Mouse (Mus musculus) gastrocnemius, postnatal 36 days (tissue): ENCODE measurements around the gene Dtl. TPM values are rescaled to one million over a fixed set of nuclear protein-coding genes. Genes with fewer than 3 reads are reported as not detected.
A peak's percentile ranks its signal among the peaks of the same experiment; 100 is the strongest.

Source experiments
- DNase-seq, 2 experiments: peaks; one replicate each; pipeline ENCODE4 v3.0.0; 2022
- intact Hi-C: fragments of 180-260 bp; cut with DNase I; formaldehyde crosslinking; loops from one replicate; pipeline ENCODE4 v1.15.1; 2025
- total RNA-seq, 2 experiments: library from RNA; stranded (reverse); gene quantifications; 2 replicates each; pipeline ENCODE4 v1.2.3; 2021

The Dtl gene
- total RNA-seq, 2 experiments from 2014 or later = 0.17 to 0.38 TPM

GRCm38 (mm10) chr1:191583836-191584235 lies 8.5 kb upstream of the Dtl start:
- DNase-seq = no peak
- intact Hi-C loops = no loop called here

- no peak for DNase-seq
- intact Hi-C loops = no loop called here
Measured at GRCm38 (mm10) chr1:191581641-191582040, 6.3 kb upstream of the Dtl start.

- no peak for DNase-seq
- intact Hi-C loops = no loop called here
Measured at GRCm38 (mm10) chr1:191579524-191579923, 4.2 kb upstream of the Dtl start.

- intact Hi-C loops = no loop called here
- DNase-seq = no peak
Measured at GRCm38 (mm10) chr1:191574871-191575457, 380 bp downstream of the Dtl start.

GRCm38 (mm10) chr1:191573906-191574639 lies 1.3 kb downstream of the Dtl start:
- no peak for DNase-seq
- intact Hi-C loops = no loop called here

GRCm38 (mm10) chr1:191570415-191570814 lies 4.9 kb downstream of the Dtl start:
- DNase-seq = no peak
- intact Hi-C loops = no loop called here

- intact Hi-C loops = loop anchor here (10.0 kb wide), 1 partner anchor 205 kb away; no protein-coding TSS in a partner anchor
- DNase-seq = no peak
Measured at GRCm38 (mm10) chr1:191569625-191570024, 5.7 kb downstream of the Dtl start.

- intact Hi-C loops = loop anchor here (10.0 kb wide), 1 partner anchor 203 kb away; no protein-coding TSS in a partner anchor
- no peak for DNase-seq
Measured at GRCm38 (mm10) chr1:191567859-191568258, 7.5 kb downstream of the Dtl start.

- no peak for DNase-seq
Measured at GRCm38 (mm10) chr1:191562823-191563365, 12.4 kb downstream of the Dtl start.

GRCm38 (mm10) chr1:191559779-191560178 lies 15.6 kb downstream of the Dtl start:
- intact Hi-C loops = loop anchor here (10.0 kb wide), 1 partner anchor 195 kb away; no protein-coding TSS in a partner anchor
- no peak for DNase-seq

More at GRCm38 (mm10) chr1:191562823-191563365, 12.4 kb downstream of the Dtl start:
- intact Hi-C loops = loop anchor here (1.0 to 10.0 kb wide), 3 partner anchors 172 to 251 kb away; no protein-coding TSS in a partner anchor

- intact Hi-C loops = no loop called here
- no peak for DNase-seq
Measured at GRCm38 (mm10) chr1:191557109-191557508, 18.2 kb downstream of the Dtl start.

- intact Hi-C loops = no loop called here
- DNase-seq = no peak
Measured at GRCm38 (mm10) chr1:191550786-191551185, 24.6 kb downstream of the Dtl start.

- DNase-seq = no peak
- intact Hi-C loops = no loop called here
Measured at GRCm38 (mm10) chr1:191543747-191544146, 31.6 kb downstream of the Dtl start.

GRCm38 (mm10) chr1:191541619-191542018 lies 33.7 kb downstream of the Dtl start:
- intact Hi-C loops = no loop called here
- DNase-seq = no peak

GRCm38 (mm10) chr1:191541014-191541413 lies 34.3 kb downstream of the Dtl start:
- DNase-seq = no peak
- intact Hi-C loops = no loop called here

- intact Hi-C loops = no loop called here
- no peak for DNase-seq
Measured at GRCm38 (mm10) chr1:191540300-191540699, 35.0 kb downstream of the Dtl start.

- DNase-seq = no peak
Measured at GRCm38 (mm10) chr1:191534896-191535295, 40.4 kb downstream of the Dtl start.

GRCm38 (mm10) chr1:191531023-191531422 lies 44.3 kb downstream of the Dtl start:
- intact Hi-C loops = no loop called here
- no peak for DNase-seq

More at GRCm38 (mm10) chr1:191534896-191535295, 40.4 kb downstream of the Dtl start:
- intact Hi-C loops = no loop called here

GRCm38 (mm10) chr1:191529406-191529805 lies 45.9 kb downstream of the Dtl start:
- intact Hi-C loops = no loop called here
- peak; percentile 63 to 70 for DNase-seq

GRCm38 (mm10) chr1:191527921-191528612 lies 47.3 kb downstream of the Dtl start:
- peak in 1 of 2 experiments; percentile 39 for DNase-seq
- intact Hi-C loops = no loop called here

GRCm38 (mm10) chr1:191527089-191527488 lies 48.3 kb downstream of the Dtl start:
- intact Hi-C loops = no loop called here
- no peak for DNase-seq
